1 mouse cellular context compared by ENCODE assay signal in the genomic region with DNA sequence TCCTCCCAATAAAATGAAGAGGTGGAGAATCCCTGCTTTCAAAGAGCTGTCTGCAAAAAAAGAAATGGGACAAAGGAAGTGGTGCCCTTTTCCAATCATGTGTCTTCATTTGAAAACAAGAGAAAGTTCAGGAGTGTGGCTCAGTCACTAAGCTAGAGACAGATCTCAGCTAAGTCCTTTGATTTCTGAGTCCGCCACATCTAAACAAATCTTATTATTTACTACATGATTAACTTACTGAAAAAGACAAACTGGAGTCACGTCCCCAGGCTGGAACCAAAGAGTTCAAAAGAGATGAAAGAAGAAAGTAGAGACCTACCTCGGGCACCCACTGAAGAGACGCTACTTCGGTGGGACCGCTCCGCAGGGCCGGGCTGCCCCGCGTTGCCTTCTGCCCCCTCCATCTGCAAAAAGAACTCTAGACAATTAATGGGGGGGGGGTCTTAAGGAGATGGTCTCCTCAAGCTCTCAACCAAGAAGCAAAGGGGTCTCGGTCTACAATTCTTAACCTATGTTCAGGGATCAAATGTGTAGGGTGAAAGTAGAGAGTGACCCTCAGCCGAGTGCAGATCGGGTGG.
TF ChIP-seq lines count a peak whose summit lies in the region.

No protein-coding gene starts in this region.

TF ChIP-seq in CH12.LX, 34 proteins besides CTCF, POLR2A, EP300 and RAD21 (continued from another document):
- TF ChIP-seq KAT2A (IDR thresholded peaks at IDR 0.05; ENCODE audit: insufficient replicate concordance, low read length) = no peak
